Mouse (Mus musculus) kidney, postnatal 0 days (tissue): ENCODE data around the gene Speg. TPM values are rescaled to one million over a fixed set of nuclear protein-coding genes. Genes with fewer than 3 reads are reported as not detected.
A peak's percentile ranks its signal among the peaks of the same experiment; 100 is the strongest.

Source experiments
- ATAC-seq: fragments of 200-750 bp; cut with Nextera tagmentation; replicated peaks from 2 replicates; pipeline ENCODE4 v1.8.0; 2017; ENCODE audit warnings: low read depth, moderate number of reproducible peaks, moderate TSS enrichment, moderate library complexity; ENCODE audit not compliant: low FRiP score
- DNase-seq: peaks from one replicate; pipeline ENCODE4 v3.0.0-alpha.2; 2016; ENCODE audit warnings: low spot score
- H3K27ac ChIP-seq: fragments of 300-500 bp; sonication (generic); 2 replicates; pipeline ENCODE4 v1.5.1; 2014; ENCODE audit warnings: mild to moderate bottlenecking
- H3K27me3 ChIP-seq: fragments of 300-500 bp; sonication (generic); 2 replicates; pipeline ENCODE4 v1.6.1; 2014; ENCODE audit warnings: low read length, mixed read lengths; ENCODE audit not compliant: insufficient read depth
- H3K36me3 ChIP-seq: fragments of 300-500 bp; sonication (generic); 2 replicates; pipeline ENCODE4 v1.6.1; 2014; ENCODE audit warnings: low read length, mixed read lengths; ENCODE audit not compliant: insufficient read depth
- H3K4me1 ChIP-seq: fragments of 300-500 bp; sonication (generic); replicated peaks from 2 replicates; pipeline ENCODE4 v1.6.1; 2014; ENCODE audit warnings: antibody characterized with exemption, low read length, mixed read lengths; ENCODE audit not compliant: insufficient read depth
- H3K4me2 ChIP-seq: fragments of 300-500 bp; sonication (generic); 2 replicates; pipeline ENCODE4 v1.6.1; 2014; ENCODE audit warnings: mild to moderate bottlenecking, low read length, moderate library complexity, mixed read lengths
- H3K4me3 ChIP-seq: fragments of 300-500 bp; sonication (generic); replicated peaks from 2 replicates; pipeline ENCODE4 v1.5.1; 2014; ENCODE audit warnings: low read depth, low read length
- H3K9ac ChIP-seq: fragments of 300-500 bp; sonication (generic); 2 replicates; pipeline ENCODE4 v1.6.1; 2014; ENCODE audit warnings: low read depth, low read length
- H3K9me3 ChIP-seq: fragments of 300-500 bp; sonication (generic); replicated peaks from 2 replicates; pipeline ENCODE4 v1.6.1; 2016; ENCODE audit warnings: low read length, inconsistent platforms, mixed read lengths
- CTCF ChIP-seq: IDR thresholded peaks from 2 replicates; pipeline ENCODE4 v1.5.1; 2016; ENCODE audit warnings: antibody characterized with exemption, low read depth, mild to moderate bottlenecking, moderate library complexity
- WGBS: fragments of 180-500 bp; shearing (Covaris S2); extraction: QIAGEN DNeasy Blood & Tissue Kit; methylation state at CpG from one replicate; pipeline ENCODE4 v1.1.7; 2014; 5-methylcytosine and 5-hydroxymethylcytosine counted together
- polyA plus RNA-seq: library from polyadenylated mRNA; unstranded; fragments of >200 nt; fragmentation: Nextera tagmentation; extraction: Ambion mirVana; gene quantifications from 2 replicates; pipeline ENCODE4 v1.2.1, GENCODE M21; 2015

The Speg gene
- polyA plus RNA-seq, 1 experiment from 2014 or later: 40.1 TPM

GRCm38 (mm10) chr1:75399755-75400492 lies 24.8 kb downstream of the Speg start:
- Histone ChIP-seq H3K9me3 (no peaks in the 10 kb centered on the region), H3K36me3 (peaks cover 13% of the 10 kb centered on the region; the same call in 1 of the 2 replicates), H3K27ac (peak overlapping the region; percentile 85), H3K9ac (peak overlapping the region; percentile 60), H3K4me2 (peak overlapping the region; percentile 53), H3K4me3 (peak overlapping the region; percentile 9; the same call in 1 of the 2 replicates), H3K4me1 (peaks cover 20% of the 10 kb centered on the region), H3K27me3 (no peaks in the 10 kb centered on the region)
- DNase-seq: peak; percentile 86
- 11% methylated on average over 15 of the region's 15 CpGs for WGBS
- no peak for TF ChIP-seq CTCF
- ATAC-seq: peak; percentile 89

DNA sequence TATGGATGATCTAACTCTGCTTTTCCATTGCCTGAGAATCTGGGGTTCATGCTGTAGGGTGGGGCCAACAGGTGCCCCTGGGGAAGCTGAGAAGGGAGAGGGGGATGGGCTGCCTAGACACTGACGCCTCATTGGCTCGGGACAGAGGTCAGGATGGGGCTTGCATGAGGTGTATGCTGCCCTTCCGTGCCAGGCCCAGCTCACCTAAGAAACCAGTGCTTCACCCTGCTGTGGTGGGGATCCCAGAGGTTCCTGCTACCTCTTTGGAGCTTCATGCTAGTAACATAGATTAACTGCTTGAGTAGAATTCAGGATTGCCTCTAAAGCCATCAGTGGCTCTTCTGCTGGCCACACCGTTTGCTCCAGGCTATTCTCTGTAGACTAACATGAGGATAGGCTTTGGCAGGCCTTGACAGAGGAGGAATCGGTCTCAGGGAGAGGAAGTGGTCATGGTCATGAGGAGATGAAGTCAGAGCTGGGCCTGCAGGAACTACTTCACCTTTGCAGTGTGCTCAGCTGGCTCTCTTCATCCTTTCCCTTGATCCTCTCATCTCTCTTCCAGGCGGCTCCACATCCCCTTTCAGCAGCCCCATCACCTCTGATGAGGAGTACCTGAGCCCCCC lies 25.5 kb downstream of the Speg start:
- no peaks in the 10 kb centered on the region for H3K9me3 ChIP-seq
- ATAC-seq: no peak
- H3K4me1 ChIP-seq: peaks cover 20% of the 10 kb centered on the region
- peak overlapping the region; percentile 60 for H3K9ac ChIP-seq
- peak overlapping the region; percentile 9; the same call in 1 of the 2 replicates for H3K4me3 ChIP-seq
- DNase-seq: no peak
- no peak for TF ChIP-seq CTCF
- peaks cover 15% of the 10 kb centered on the region; the same call in 1 of the 2 replicates for H3K36me3 ChIP-seq
- peak overlapping the region; percentile 85 for H3K27ac ChIP-seq
- H3K4me2 ChIP-seq: peak overlapping the region; percentile 53
- H3K27me3 ChIP-seq: no peaks in the 10 kb centered on the region
- 37% methylated on average over 6 of the region's 6 CpGs for whole genome bisulfite sequencing

GRCm38 (mm10) chr1:75405547-75405946 lies 30.4 kb downstream of the Speg start:
- WGBS: 89% methylated on average over 3 of the region's 3 CpGs
- TF ChIP-seq CTCF: no peak
- H3K9me3 ChIP-seq: no peaks in the 10 kb centered on the region
- H3K27ac ChIP-seq: no peak overlapping the region
- H3K27me3 ChIP-seq: no peaks in the 10 kb centered on the region
- H3K4me2 ChIP-seq: no peak overlapping the region
- H3K9ac ChIP-seq: no peak overlapping the region
- no peak for ATAC-seq
- H3K36me3 ChIP-seq: peaks cover 27% of the 10 kb centered on the region; the same call in 1 of the 2 replicates
- peaks cover 2% of the 10 kb centered on the region for H3K4me1 ChIP-seq
- no peak for DNase-seq
- H3K4me3 ChIP-seq: no peak overlapping the region

DNA sequence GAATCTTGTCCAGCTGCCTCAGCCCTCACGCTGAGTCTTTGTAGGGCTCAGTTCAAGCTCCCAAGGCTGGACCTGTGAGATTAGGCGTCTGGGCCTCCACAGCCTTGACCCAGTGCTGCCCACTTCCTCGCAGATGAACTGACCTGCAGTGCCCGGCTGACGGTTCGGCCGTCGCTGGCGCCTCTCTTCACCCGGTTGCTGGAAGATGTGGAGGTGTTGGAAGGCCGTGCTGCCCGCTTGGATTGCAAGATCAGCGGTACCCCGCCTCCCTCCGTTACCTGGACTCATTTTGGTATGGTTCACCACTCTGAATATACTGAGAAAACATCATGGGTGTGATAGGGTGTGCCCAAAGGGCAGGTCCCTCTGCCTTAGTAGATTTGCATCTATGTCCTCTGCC lies 31.1 kb downstream of the Speg start:
- no peak overlapping the region for H3K4me2 ChIP-seq
- no peak for TF ChIP-seq CTCF
- H3K27me3 ChIP-seq: no peaks in the 10 kb centered on the region
- H3K4me1 ChIP-seq: no peaks in the 10 kb centered on the region
- H3K36me3 ChIP-seq: peaks cover 28% of the 10 kb centered on the region; the same call in 1 of the 2 replicates
- H3K9ac ChIP-seq: no peak overlapping the region
- H3K9me3 ChIP-seq: no peaks in the 10 kb centered on the region
- no peak overlapping the region for H3K4me3 ChIP-seq
- no peak for ATAC-seq
- no peak for DNase-seq
- H3K27ac ChIP-seq: no peak overlapping the region
- WGBS: 92% methylated on average over 15 of the region's 15 CpGs

DNA sequence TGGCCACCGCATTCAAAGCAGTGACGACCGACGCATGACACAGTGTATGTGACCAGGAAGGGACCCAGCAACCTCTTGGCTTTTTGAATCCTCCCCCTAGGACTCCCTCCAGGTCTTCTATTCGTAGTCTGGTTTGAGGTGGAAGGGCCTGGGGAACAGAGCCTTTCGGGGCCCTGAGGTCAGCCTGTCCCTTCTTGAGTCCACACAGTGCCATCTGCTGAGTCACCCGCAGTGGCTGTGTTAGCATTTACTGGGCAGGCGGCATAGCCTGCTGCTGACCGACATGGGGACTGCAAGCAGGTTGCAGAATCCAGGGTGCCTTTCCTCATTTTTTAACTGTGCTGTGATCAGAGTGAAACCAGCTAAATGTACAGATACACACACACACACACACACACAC lies 32.0 kb downstream of the Speg start:
- no peaks in the 10 kb centered on the region for H3K9me3 ChIP-seq
- ATAC-seq (no peak), DNase-seq (no peak)
- TF ChIP-seq CTCF: no peak
- H3K4me1 ChIP-seq: no peaks in the 10 kb centered on the region
- no peak overlapping the region for H3K9ac ChIP-seq
- no peak overlapping the region for H3K4me2 ChIP-seq
- H3K27ac ChIP-seq: no peak overlapping the region
- no peaks in the 10 kb centered on the region for H3K27me3 ChIP-seq
- no peak overlapping the region for H3K4me3 ChIP-seq
- WGBS: 90% methylated on average over 9 of the region's 9 CpGs
- peaks cover 28% of the 10 kb centered on the region; the same call in 1 of the 2 replicates for H3K36me3 ChIP-seq

GRCm38 (mm10) chr1:75408210-75408609 lies 33.1 kb downstream of the Speg start:
- no peaks in the 10 kb centered on the region for H3K9me3 ChIP-seq
- DNase-seq: no peak
- no peak overlapping the region for H3K27ac ChIP-seq
- H3K4me1 ChIP-seq: no peaks in the 10 kb centered on the region
- H3K4me2 ChIP-seq: no peak overlapping the region
- H3K27me3 ChIP-seq: no peaks in the 10 kb centered on the region
- no peak for ATAC-seq
- no peak overlapping the region for H3K9ac ChIP-seq
- H3K4me3 ChIP-seq: no peak overlapping the region
- TF ChIP-seq CTCF: no peak
- 75% methylated on average over 4 of the region's 4 CpGs for WGBS
- peaks cover 24% of the 10 kb centered on the region; the same call in 1 of the 2 replicates for H3K36me3 ChIP-seq
